Mouse (Mus musculus) skeletal muscle tissue, adult 2 months (tissue): ENCODE data around the gene Hyal1.

Source experiments
- DNase-seq: peaks from one replicate; pipeline ENCODE4 v3.0.0-alpha.2; 2012; ENCODE audit warnings: low read depth, low spot score

Gene Hyal1

GRCm38 (mm10) chr9:107576357-107577107 lies at the start of gene Hyal1:
TSS of gene Hyal1 (plus strand) at chr9:107576927.
- peak; percentile 79 for DNase-seq

- peak; percentile 96 for DNase-seq
Measured at GRCm38 (mm10) chr9:107533791-107534407, 42.8 kb upstream of the Hyal1 start, which contains the start of gene Tmem115. TSS of gene Tmem115 (plus strand) at chr9:107533945.

- DNase-seq, result no peak
Measured at GRCm38 (mm10) chr9:107534408-107535202, 42.1 kb upstream of the Hyal1 start.

- DNase-seq, result no peak
Measured at GRCm38 (mm10) chr9:107538231-107538630, 38.5 kb upstream of the Hyal1 start.

- DNase-seq, result no peak
Measured at GRCm38 (mm10) chr9:107538711-107539110, 38.0 kb upstream of the Hyal1 start.

- DNase-seq, result no peak
Measured at GRCm38 (mm10) chr9:107539940-107540339, 36.8 kb upstream of the Hyal1 start.

GRCm38 (mm10) chr9:107540420-107540819 lies 36.3 kb upstream of the Hyal1 start:
- no peak for DNase-seq

- DNase-seq, result no peak
Measured at GRCm38 (mm10) chr9:107541005-107541404, 35.7 kb upstream of the Hyal1 start.

GRCm38 (mm10) chr9:107541474-107542351 lies 35.0 kb upstream of the Hyal1 start, which contains the start of the genes Cyb561d2 and Nprl2:
TSS of gene Cyb561d2 (minus strand) at chr9:107542193.
TSS of gene Nprl2 (plus strand) at chr9:107542226.
- DNase-seq, result peak; percentile 89

GRCm38 (mm10) chr9:107542352-107542686 lies 34.4 kb upstream of the Hyal1 start:
- no peak for DNase-seq

GRCm38 (mm10) chr9:107542721-107543120 lies 34.0 kb upstream of the Hyal1 start:
- DNase-seq, result no peak

GRCm38 (mm10) chr9:107543299-107543698 lies 33.4 kb upstream of the Hyal1 start:
- no peak for DNase-seq

GRCm38 (mm10) chr9:107544196-107544700 lies 32.5 kb upstream of the Hyal1 start:
- no peak for DNase-seq

GRCm38 (mm10) chr9:107544729-107545128 lies 32.0 kb upstream of the Hyal1 start:
- no peak for DNase-seq

- no peak for DNase-seq
Measured at GRCm38 (mm10) chr9:107545199-107545598, 31.5 kb upstream of the Hyal1 start.

GRCm38 (mm10) chr9:107545602-107546001 lies 31.1 kb upstream of the Hyal1 start:
- DNase-seq, result no peak

GRCm38 (mm10) chr9:107547026-107547425 lies 29.7 kb upstream of the Hyal1 start, which contains the start of gene Zmynd10:
TSS of gene Zmynd10 (plus strand) at chr9:107547298.
- peak; percentile 85 for DNase-seq

- DNase-seq, result no peak
Measured at GRCm38 (mm10) chr9:107547957-107548356, 28.8 kb upstream of the Hyal1 start.

- DNase-seq, result no peak
Measured at GRCm38 (mm10) chr9:107548820-107549219, 27.9 kb upstream of the Hyal1 start.

GRCm38 (mm10) chr9:107549297-107550074 lies 27.2 kb upstream of the Hyal1 start:
- DNase-seq, result no peak
